Mouse (Mus musculus) MEL (cell line): ENCODE data around the gene Nvl.

Experiments
- CTCF ChIP-seq, 3 experiments: IDR thresholded peaks in 2 of 3; conservative IDR thresholded peaks in 1 of 3; 2 replicates each; pipeline ENCODE4 v1.5.1; 2011 to 2012; ENCODE audit warnings: low read length in 3 of 3, low read depth in 2 of 3, mild to moderate bottlenecking in 2 of 3, improper control_type of control experiment in 1 of 3, inconsistent platforms in 1 of 3, mixed read lengths in 1 of 3, moderate library complexity in 1 of 3; ENCODE audit not compliant: control insufficient read depth in 1 of 3, insufficient read depth in 1 of 3, poor library complexity in 1 of 3, severe bottlenecking in 1 of 3
- HCFC1 ChIP-seq: IDR thresholded peaks from 2 replicates; pipeline ENCODE4 v1.6.1; 2012; ENCODE audit warnings: low read depth, mild to moderate bottlenecking, inconsistent platforms, low read length, improper control_type of control experiment, moderate library complexity
- MXI1 ChIP-seq: IDR thresholded peaks from 2 replicates; pipeline ENCODE4 v1.6.1; 2011; ENCODE audit warnings: mild to moderate bottlenecking, low read depth, low read length, improper control_type of control experiment
- POLR2A ChIP-seq, 2 experiments: IDR thresholded peaks; 2 replicates each; pipeline ENCODE4 v1.6.1; 2011 to 2012; ENCODE audit warnings: low read length in 2 of 2, mild to moderate bottlenecking in 2 of 2, control low read depth in 1 of 2, improper control_type of control experiment in 1 of 2, low read depth in 1 of 2, moderate library complexity in 1 of 2; ENCODE audit not compliant: control insufficient read depth in 1 of 2, insufficient read depth in 1 of 2, poor library complexity in 1 of 2
- POLR2AphosphoS5 ChIP-seq: IDR thresholded peaks from 2 replicates; pipeline ENCODE4 v1.6.1; 2012; ENCODE audit warnings: low read depth, borderline replicate concordance, mild to moderate bottlenecking, inconsistent platforms, low read length, moderate library complexity, mixed read lengths
- SMC3 ChIP-seq: IDR thresholded peaks from 2 replicates; pipeline ENCODE4 v1.6.1; 2011; ENCODE audit warnings: low read depth, low read length, improper control_type of control experiment
- USF1 ChIP-seq: IDR thresholded peaks from 2 replicates; pipeline ENCODE4 v1.6.1; 2014; ENCODE audit warnings: low read depth, mild to moderate bottlenecking, inconsistent platforms, low read length, improper control_type of control experiment, moderate library complexity
- ZC3H11A ChIP-seq: IDR thresholded peaks from 2 replicates; pipeline ENCODE4 v1.6.1; 2012; ENCODE audit warnings: low read depth, mild to moderate bottlenecking, inconsistent platforms, low read length, improper control_type of control experiment

- TF ChIP-seq SMC3 = no peak
- no peak for TF ChIP-seq CTCF (IDR thresholded peaks at IDR 0.05 in 2 of 3, conservative IDR thresholded peaks at IDR 0.05 in 1 of 3; ENCODE audit: control insufficient read depth in 1 of 3, insufficient read depth in 1 of 3, low read depth in 2 of 3, low read length in 3 of 3, poor library complexity in 1 of 3, severe bottlenecking in 1 of 3)
- no peak for TF ChIP-seq POLR2A (IDR thresholded peaks at IDR 0.05; ENCODE audit: control insufficient read depth in 1 of 2, insufficient read depth in 1 of 2, low read depth in 1 of 2, low read length in 2 of 2, poor library complexity in 1 of 2)
- TF ChIP-seq ZC3H11A = no peak
- TF ChIP-seq MXI1 = no peak
- no peak for TF ChIP-seq HCFC1
- no peak for TF ChIP-seq POLR2AphosphoS5
- TF ChIP-seq USF1 = peak; percentile 86
Observed at GRCm38 (mm10) chr1:181064648-181065047, 79.4 kb downstream of the Nvl start.
